Mouse (Mus musculus): ENCODE measurements at regions not wholly inside any gene's neighbourhood (a gene's known extent, or its start where the extent isn't known, plus 50 kb on each side); places are given as distances from the start of the nearest gene placed in this dataset.

- TF ChIP-seq CTCF (IDR thresholded peaks at IDR 0.05; ENCODE audit: control insufficient read depth, insufficient read depth, insufficient read length) (no peak), MYOD1 (IDR thresholded peaks at IDR 0.05; ENCODE audit: control insufficient read depth, insufficient read length, low read depth) (no peak), MAX (IDR thresholded peaks at IDR 0.05) (no peak), CEBPB (IDR thresholded peaks at IDR 0.05; ENCODE audit: low read depth) (no peak), USF1 (IDR thresholded peaks at IDR 0.05; ENCODE audit: low read depth) (no peak), FOSL1 (IDR thresholded peaks at IDR 0.05; ENCODE audit: insufficient read depth, low read length, poor library complexity, severe bottlenecking) (no peak)
Observed at GRCm38 (mm10) chr2:79131743-79132517, 123.3 kb upstream of the Itga4 start.

Data from C2C12 (cell line).